Mouse (Mus musculus): ENCODE measurements around the gene Efna5.

- TF ChIP-seq POLR2A (IDR thresholded peaks at IDR 0.05; ENCODE audit: insufficient read length, low read depth): no peak
- no peak for TF ChIP-seq POLR2AphosphoS2 (IDR thresholded peaks at IDR 0.05; ENCODE audit: insufficient read length, low read depth)
- TF ChIP-seq E2F4 (IDR thresholded peaks at IDR 0.05; ENCODE audit: insufficient read depth): no peak
- TF ChIP-seq USF1 (IDR thresholded peaks at IDR 0.05; ENCODE audit: low read depth): no peak
- no peak for TF ChIP-seq MYOG (IDR thresholded peaks at IDR 0.05; ENCODE audit: control insufficient read depth in 1 of 3, insufficient read depth in 1 of 3, insufficient read length in 2 of 3, low read depth in 2 of 3)
- TF ChIP-seq MAX (IDR thresholded peaks at IDR 0.05; ENCODE audit: low read depth): no peak
- TF ChIP-seq CEBPB (IDR thresholded peaks at IDR 0.05; ENCODE audit: insufficient read depth, poor library complexity, severe bottlenecking): no peak
Measured at GRCm38 (mm10) chr17:62717426-62718131, 163.5 kb downstream of the Efna5 start.
